Mouse (Mus musculus) CH12.LX (cell line): ENCODE data around the gene Pepd.

ENCODE experiments used
- CTCF ChIP-seq, 2 experiments: IDR thresholded peaks in 1 of 2; conservative IDR thresholded peaks in 1 of 2; 2 replicates each; pipeline ENCODE4 v1.5.1; 2011 to 2012; ENCODE audit warnings: low read depth in 2 of 2, low read length in 2 of 2, improper control_type of control experiment in 1 of 2, inconsistent platforms in 1 of 2, mild to moderate bottlenecking in 1 of 2, moderate library complexity in 1 of 2
- EP300 ChIP-seq: IDR thresholded peaks from 2 replicates; pipeline ENCODE4 v1.6.1; 2011; ENCODE audit warnings: low read length, improper control_type of control experiment
- ETS1 ChIP-seq: conservative IDR thresholded peaks from 2 replicates; pipeline ENCODE4 v1.6.1; 2012; ENCODE audit warnings: low read depth, mild to moderate bottlenecking, inconsistent platforms, low read length, improper control_type of control experiment, moderate library complexity
- HCFC1 ChIP-seq: IDR thresholded peaks from 2 replicates; pipeline ENCODE4 v1.6.1; 2012; ENCODE audit warnings: low read depth, mild to moderate bottlenecking, inconsistent platforms, low read length, improper control_type of control experiment
- KAT2A ChIP-seq: IDR thresholded peaks from 2 replicates; pipeline ENCODE4 v1.6.1; 2012; ENCODE audit warnings: low read length, improper control_type of control experiment, inconsistent platforms; ENCODE audit not compliant: insufficient replicate concordance
- MAX ChIP-seq: IDR thresholded peaks from 2 replicates; pipeline ENCODE4 v1.6.1; 2011; ENCODE audit warnings: low read length, improper control_type of control experiment
- MAZ ChIP-seq: IDR thresholded peaks from 2 replicates; pipeline ENCODE4 v1.6.1; 2012; ENCODE audit warnings: low read depth, mild to moderate bottlenecking, inconsistent platforms, low read length, improper control_type of control experiment, moderate library complexity
- POLR2A ChIP-seq: IDR thresholded peaks from 2 replicates; pipeline ENCODE4 v1.6.1; 2011; ENCODE audit warnings: low read depth, mild to moderate bottlenecking, improper control_type of control experiment, low read length
- RAD21 ChIP-seq: IDR thresholded peaks from 2 replicates; pipeline ENCODE4 v1.6.1; 2011; ENCODE audit warnings: low read depth, mild to moderate bottlenecking, low read length, improper control_type of control experiment, moderate library complexity
- RCOR1 ChIP-seq: conservative IDR thresholded peaks from 2 replicates; pipeline ENCODE4 v1.6.1; 2012; ENCODE audit warnings: low read depth, mild to moderate bottlenecking, inconsistent platforms, low read length, improper control_type of control experiment
- TBP ChIP-seq: conservative IDR thresholded peaks from 2 replicates; pipeline ENCODE4 v1.6.1; 2011; ENCODE audit warnings: low read depth, low read length, improper control_type of control experiment
- USF1 ChIP-seq: IDR thresholded peaks from 2 replicates; pipeline ENCODE4 v1.6.1; 2014; ENCODE audit warnings: low read depth, mild to moderate bottlenecking, inconsistent platforms, low read length, improper control_type of control experiment

- no peak for TF ChIP-seq CTCF (conservative IDR thresholded peaks at IDR 0.05 in 1 of 2, IDR thresholded peaks at IDR 0.05 in 1 of 2; ENCODE audit: low read depth in 2 of 2, low read length in 2 of 2)
- no peak for TF ChIP-seq RAD21
- no peak for TF ChIP-seq EP300
- TF ChIP-seq POLR2A, result no peak
- TF ChIP-seq HCFC1, result no peak
- TF ChIP-seq ETS1, result no peak
- no peak for TF ChIP-seq MAZ
- TF ChIP-seq TBP, result no peak
- TF ChIP-seq RCOR1, result no peak
- TF ChIP-seq MAX, result no peak
- TF ChIP-seq USF1, result no peak
- no peak for TF ChIP-seq KAT2A
Measured at GRCm38 (mm10) chr7:34972990-34973440, 60.8 kb downstream of the Pepd start.
